Mouse (Mus musculus): ENCODE results near the gene Cdh4.

Gene Cdh4

GRCm38 (mm10) chr2:179753811-179754210 lies 311.6 kb downstream of the Cdh4 start:
- no peak for DNase-seq

- DNase-seq: no peak
Measured at GRCm38 (mm10) chr2:179754776-179755175, 312.5 kb downstream of the Cdh4 start.

DNA sequence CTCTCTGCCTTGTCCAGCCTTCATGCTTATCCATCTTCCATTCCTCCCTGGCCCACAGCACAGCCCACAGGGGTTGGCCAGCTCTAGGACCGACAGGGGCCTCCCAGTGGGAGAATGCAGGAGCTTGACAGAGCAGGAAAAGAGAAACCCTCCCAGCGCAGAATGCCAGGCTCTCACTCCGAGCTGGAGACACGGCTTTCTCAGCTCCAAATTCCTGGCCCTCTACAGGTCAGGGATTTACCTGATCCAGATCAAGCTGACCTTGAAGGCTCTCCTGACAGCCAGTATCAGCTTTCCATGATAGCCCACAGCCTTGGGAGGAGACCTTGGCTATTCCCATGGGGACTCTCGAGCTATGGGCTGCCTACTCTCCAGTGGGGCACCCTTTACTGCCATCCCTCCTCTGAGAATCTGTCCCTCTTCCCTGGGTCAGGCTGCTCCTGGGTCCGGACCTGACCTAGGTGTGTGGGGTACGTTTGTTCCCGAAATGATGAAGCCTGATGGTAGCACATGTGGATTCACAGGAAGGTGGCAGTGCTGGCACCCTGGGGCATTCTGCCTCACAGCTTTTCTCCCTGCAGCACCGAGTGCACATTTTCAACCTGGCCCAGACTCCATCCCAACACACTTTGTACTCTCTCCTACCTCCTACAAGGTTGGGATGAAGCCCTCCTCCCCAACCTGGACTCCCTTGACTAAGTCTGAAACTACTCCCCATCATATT lies 319.6 kb downstream of the Cdh4 start:
- no peak for DNase-seq

- DNase-seq: no peak
Measured at GRCm38 (mm10) chr2:179762521-179763305, 320.5 kb downstream of the Cdh4 start.

GRCm38 (mm10) chr2:179764460-179764859 lies 322.2 kb downstream of the Cdh4 start:
- no peak for DNase-seq

- DNase-seq: no peak
Measured at GRCm38 (mm10) chr2:179766664-179767526, 324.7 kb downstream of the Cdh4 start.

DNA sequence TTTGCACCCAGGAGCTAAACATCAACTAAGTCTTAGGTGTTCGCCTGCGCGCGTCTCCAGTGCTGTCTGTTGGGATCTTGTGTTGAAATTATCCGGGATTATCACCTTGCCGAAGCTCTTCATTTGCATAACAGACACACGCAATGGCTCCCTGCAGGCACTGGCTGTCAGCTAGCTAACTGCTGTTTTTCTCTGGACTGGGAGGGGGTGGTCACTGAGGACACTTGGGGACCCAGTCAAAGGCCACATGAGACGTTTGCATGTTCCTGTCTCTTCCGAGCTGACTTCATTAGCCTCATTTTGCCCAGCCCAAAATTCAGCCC lies 325.3 kb downstream of the Cdh4 start:
- no peak for DNase-seq

DNA sequence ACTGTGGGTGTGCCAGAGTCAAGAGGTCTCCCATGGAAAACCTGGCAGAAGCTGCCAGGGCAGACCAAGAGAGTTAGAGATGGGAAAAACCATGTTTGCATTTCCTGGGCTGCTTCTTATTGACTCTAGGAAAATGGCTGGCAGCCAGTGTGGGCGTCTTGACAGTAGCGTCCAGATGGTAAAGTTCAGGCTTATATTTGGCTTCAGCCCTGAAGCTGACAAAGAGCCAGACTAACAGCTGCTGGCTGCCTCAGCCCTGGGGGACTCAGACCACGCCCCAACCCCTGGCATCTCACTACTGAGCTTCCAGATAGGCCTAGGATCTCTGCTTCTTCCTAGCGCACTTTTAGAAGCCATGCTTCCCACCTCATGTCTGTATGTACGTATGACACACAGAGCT lies 326.9 kb downstream of the Cdh4 start:
- DNase-seq: no peak

DNA sequence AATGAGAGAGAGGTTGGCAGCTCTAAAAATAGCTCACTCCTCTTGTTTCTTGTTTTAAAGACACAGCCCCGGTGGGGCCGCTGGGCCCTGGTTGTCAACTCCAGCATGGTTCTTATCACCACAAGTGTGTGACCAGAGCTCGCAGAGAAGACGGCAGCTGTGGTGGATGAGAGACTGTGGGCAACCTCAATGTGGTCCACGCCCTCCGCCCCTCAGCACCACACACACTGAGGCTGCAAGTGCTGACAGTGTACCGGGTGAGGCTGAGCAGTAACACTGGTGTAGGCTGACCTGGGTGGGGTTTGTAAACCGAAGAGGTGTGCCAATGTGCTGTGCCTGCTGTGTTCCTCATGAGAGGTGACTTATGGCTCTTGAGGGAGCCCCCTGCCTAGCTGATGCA lies 327.7 kb downstream of the Cdh4 start:
- DNase-seq: no peak

GRCm38 (mm10) chr2:179774440-179775110 lies 332.3 kb downstream of the Cdh4 start:
- no peak for DNase-seq

DNA sequence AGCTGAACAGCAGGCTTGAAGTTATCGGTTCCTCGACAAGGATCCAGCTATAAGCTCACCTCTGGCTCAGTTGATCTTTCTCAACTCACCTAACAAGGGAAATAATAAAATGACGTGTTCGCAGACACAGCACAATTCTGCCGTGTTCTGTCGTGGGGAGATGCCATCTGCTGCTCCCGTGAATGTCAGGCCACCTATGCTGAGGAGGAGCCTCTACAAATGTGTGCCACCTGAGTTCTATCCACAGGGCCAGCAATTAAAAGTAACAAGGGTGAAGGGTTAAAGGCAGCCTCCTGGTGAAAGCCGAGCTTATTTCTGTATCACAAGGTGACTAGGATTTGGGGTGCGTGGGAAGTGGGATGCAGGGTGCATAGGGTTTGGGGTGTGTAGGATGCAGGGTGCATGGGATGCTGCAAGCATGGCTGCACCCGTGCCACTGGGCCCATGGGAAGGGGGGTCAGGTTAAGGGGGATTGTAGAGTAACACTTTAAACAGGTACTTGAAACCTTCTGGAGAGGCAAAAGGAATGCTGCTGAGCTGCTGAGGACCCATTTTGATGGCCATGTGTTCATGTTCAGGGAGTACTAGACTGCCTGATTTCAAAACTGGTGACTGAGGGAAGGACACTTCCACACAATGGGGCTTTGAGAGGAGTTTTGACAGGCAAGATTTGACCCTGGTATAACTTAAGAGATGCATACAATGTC lies 333.9 kb downstream of the Cdh4 start:
- no peak for DNase-seq

DNA sequence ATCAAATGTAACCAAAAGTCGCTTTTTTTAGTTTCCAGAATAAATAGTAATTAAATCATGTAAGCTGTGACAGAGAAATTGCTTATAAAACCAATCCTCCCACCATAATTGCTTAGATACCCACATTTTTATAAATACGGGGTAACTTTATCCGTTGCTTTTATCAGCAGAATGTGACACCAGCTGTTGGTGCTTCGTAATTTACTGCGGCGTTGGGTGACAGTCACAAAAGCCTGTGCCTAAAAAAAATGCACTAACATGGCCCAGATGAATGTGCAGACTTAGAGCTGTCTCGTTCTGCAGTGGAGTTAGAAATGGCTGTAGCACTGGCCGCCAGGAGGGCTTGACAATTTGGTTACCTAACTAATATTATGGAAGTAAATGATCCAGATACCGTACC lies 337.0 kb downstream of the Cdh4 start:
- no peak for DNase-seq

DNA sequence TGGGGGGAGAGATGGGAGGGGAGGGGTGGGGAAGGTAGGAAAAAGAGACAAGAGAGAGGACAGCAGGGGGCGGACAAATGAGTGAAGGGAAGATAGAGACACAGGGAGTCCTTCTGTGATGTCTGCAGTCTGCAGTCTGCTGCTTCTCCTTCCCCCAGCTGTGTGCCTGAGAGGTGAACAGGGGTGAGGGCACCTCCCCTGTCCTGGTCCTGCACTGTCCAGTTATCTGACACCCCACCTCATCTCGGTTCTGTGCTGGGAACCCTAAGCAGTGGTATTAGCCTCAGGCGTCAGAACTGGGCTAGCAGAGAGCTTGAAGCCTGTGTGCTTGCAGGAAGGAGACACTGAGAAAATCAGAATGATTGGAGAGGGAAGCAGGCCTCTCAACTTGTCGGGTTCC lies 338.7 kb downstream of the Cdh4 start:
- DNase-seq: no peak

- DNase-seq: no peak
Measured at GRCm38 (mm10) chr2:179787256-179787655, 345.0 kb downstream of the Cdh4 start.

DNA sequence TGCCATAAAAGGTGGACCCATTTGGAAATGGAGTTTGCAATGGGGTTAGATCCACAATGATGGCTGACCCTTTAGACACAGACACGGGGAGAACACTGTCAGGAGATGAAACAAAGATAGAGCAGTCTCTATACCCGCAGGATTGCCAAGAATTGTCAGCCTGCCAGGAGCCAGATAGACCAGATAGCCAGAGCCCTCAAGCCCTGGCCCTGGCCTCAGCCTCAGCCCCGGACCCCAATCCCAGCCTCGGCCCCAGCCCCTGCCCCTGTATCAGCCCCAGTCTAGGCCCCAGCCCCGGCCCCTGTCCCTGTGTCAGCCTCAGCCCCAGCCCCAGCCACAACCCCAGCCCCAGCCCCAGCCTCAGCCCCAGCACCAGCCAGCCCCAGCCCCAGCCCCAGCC lies 345.6 kb downstream of the Cdh4 start:
- no peak for DNase-seq

- DNase-seq: no peak
Measured at GRCm38 (mm10) chr2:179790684-179791083, 348.5 kb downstream of the Cdh4 start.

GRCm38 (mm10) chr2:179792426-179793133 lies 350.3 kb downstream of the Cdh4 start:
- no peak for DNase-seq

DNA sequence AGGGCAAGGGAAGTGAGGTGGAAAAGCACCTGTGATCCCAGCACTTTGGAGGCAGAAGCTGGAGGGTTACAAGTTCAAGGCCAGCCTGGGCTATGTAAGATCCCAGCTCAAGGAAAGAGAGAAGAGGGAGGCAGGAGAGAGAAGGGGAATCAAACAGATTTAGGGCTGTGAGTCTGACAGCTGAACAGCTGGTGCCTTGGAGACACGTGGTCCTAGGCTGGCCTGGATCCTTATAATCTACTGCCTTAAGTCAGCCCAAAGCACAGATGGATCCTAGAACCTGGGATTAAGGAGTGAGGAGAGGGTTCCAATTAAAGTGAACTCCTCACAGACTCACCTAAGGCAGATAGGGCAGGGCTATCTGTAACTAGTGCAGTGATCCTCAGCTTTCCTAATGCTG lies 352.1 kb downstream of the Cdh4 start:
- no peak for DNase-seq

DNA sequence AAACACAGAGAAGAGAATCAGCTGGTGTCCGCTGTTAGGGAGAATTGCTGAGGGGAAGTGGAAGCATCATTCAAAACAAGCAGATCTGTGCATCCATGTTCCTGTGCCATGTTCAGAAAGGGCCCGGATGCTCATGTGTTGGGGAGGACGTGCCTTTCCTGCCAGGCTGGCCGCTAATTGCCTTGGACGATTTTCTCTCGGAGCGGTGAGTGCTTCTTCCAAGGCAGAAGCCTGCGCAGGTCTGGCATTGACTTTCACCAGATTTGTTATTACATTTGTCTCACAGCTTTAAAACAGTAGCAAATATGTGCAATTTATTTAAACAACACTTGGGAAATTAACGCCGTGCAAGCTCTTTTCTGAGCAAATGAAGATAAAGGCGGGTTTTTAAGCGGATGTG lies 353.2 kb downstream of the Cdh4 start:
- no peak for DNase-seq

DNA sequence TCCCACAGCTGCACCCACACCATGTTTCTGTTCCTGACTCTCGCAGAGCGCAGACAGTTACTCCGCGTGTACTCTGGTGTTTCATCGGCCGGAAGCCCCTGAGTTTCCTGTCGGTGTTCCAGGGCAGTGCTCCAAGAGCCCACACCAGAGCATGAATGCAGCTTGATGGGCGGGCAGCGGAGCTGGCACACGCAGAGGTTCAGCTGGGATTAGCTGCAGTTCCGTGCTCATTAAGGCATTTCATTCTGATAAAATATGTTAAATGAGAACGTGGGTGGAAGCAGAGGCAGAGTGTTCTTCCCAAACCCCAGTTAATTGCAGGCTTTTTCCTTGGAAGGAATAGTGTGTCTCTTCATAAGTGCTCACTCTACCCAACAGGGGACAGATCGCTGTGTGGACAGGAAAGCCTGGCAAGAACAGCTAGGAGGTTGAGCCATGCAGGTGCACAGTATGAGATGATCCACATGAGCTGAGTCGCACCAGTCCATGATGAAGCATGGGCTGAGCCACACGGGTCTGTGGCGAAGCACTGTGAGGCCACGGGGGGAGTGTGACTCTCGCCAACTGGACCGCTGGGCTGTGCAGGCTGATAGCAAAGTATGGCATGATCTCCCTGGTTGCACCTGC lies 357.8 kb downstream of the Cdh4 start:
- no peak for DNase-seq

GRCm38 (mm10) chr2:179801042-179801441 lies 358.8 kb downstream of the Cdh4 start:
- DNase-seq: no peak

Measured in thymus, postnatal 36 days (tissue).